Mouse (Mus musculus) CH12.LX (cell line): ENCODE results near the gene Zkscan6. TPM values are rescaled to one million over a fixed set of nuclear protein-coding genes. Genes with fewer than 3 reads are reported as not detected.
A peak's percentile ranks its signal among the peaks of the same experiment; 100 is the strongest.

Source experiments
- DNase-seq: peaks from one replicate; pipeline ENCODE4 v3.0.0-alpha.2; 2013; ENCODE audit errors: extremely low read depth
- H3K27ac ChIP-seq: 2 replicates; pipeline ENCODE4 v1.5.1; 2012; ENCODE audit warnings: low read depth, mild to moderate bottlenecking, control low read depth, moderate library complexity; ENCODE audit not compliant: insufficient read depth
- H3K27me3 ChIP-seq: replicated peaks from 2 replicates; pipeline ENCODE3; 2012; ENCODE audit warnings: inconsistent platforms
- H3K36me3 ChIP-seq, 2 experiments: replicated peaks in 1 of 2; 2 replicates each; pipeline versions ENCODE3 to v1.6.1; 2012; ENCODE audit warnings: inconsistent platforms in 1 of 2, low read length in 1 of 2, mild to moderate bottlenecking in 1 of 2, mixed read lengths in 1 of 2, moderate library complexity in 1 of 2; ENCODE audit not compliant: control insufficient read depth in 1 of 2, insufficient read depth in 1 of 2
- H3K4me1 ChIP-seq, 2 experiments: 2 replicates each; pipeline ENCODE4 v1.6.1; 2012; ENCODE audit warnings: inconsistent platforms in 1 of 2, moderate library complexity in 1 of 2; ENCODE audit not compliant: insufficient read depth in 2 of 2, control insufficient read depth in 1 of 2
- H3K4me2 ChIP-seq: 2 replicates; pipeline ENCODE4 v1.6.1; 2012; ENCODE audit warnings: low read depth, mild to moderate bottlenecking, control low read depth; ENCODE audit not compliant: poor library complexity, insufficient read depth, severe bottlenecking
- H3K4me3 ChIP-seq, 3 experiments: fragments of 150-350 bp in 1 of 3; sonication (generic) in 1 of 3; replicated peaks in 1 of 3; 2 replicates each; pipeline versions ENCODE3 to v1.5.1; 2011 to 2012; ENCODE audit warnings: low read depth in 2 of 3, low read length in 2 of 3, mild to moderate bottlenecking in 2 of 3, moderate library complexity in 2 of 3, control low read depth in 1 of 3, improper control_type of control experiment in 1 of 3, inconsistent platforms in 1 of 3, mixed read lengths in 1 of 3; ENCODE audit not compliant: poor library complexity in 1 of 3
- H3K79me2 ChIP-seq: replicated peaks from 2 replicates; pipeline ENCODE4 v1.6.1; 2012; ENCODE audit warnings: mild to moderate bottlenecking, moderate library complexity; ENCODE audit not compliant: control insufficient read depth, poor library complexity, insufficient read depth, severe bottlenecking; ENCODE audit errors: extremely low read depth
- H3K9ac ChIP-seq: 2 replicates; pipeline ENCODE4 v1.6.1; 2012; ENCODE audit warnings: low read depth, mild to moderate bottlenecking, control low read depth, moderate library complexity; ENCODE audit not compliant: insufficient read depth
- H3K9me3 ChIP-seq: replicated peaks from 2 replicates; pipeline ENCODE3; 2012; ENCODE audit warnings: low read length, inconsistent platforms, mixed read lengths
- BHLHE40 ChIP-seq: IDR thresholded peaks from 2 replicates; pipeline ENCODE4 v1.6.1; 2011; ENCODE audit warnings: mild to moderate bottlenecking, low read depth, low read length, improper control_type of control experiment
- CHD2 ChIP-seq: IDR thresholded peaks from 2 replicates; pipeline ENCODE4 v1.6.1; 2011; ENCODE audit warnings: low read length, improper control_type of control experiment
- CTCF ChIP-seq, 2 experiments: IDR thresholded peaks in 1 of 2; conservative IDR thresholded peaks in 1 of 2; 2 replicates each; pipeline ENCODE4 v1.5.1; 2011 to 2012; ENCODE audit warnings: low read depth in 2 of 2, low read length in 2 of 2, improper control_type of control experiment in 1 of 2, inconsistent platforms in 1 of 2, mild to moderate bottlenecking in 1 of 2, moderate library complexity in 1 of 2
- E2F4 ChIP-seq: IDR thresholded peaks from 2 replicates; pipeline ENCODE4 v1.6.1; 2011; ENCODE audit warnings: low read depth, low read length, improper control_type of control experiment; ENCODE audit not compliant: insufficient replicate concordance
- EP300 ChIP-seq: IDR thresholded peaks from 2 replicates; pipeline ENCODE4 v1.6.1; 2011; ENCODE audit warnings: low read length, improper control_type of control experiment
- ETS1 ChIP-seq: conservative IDR thresholded peaks from 2 replicates; pipeline ENCODE4 v1.6.1; 2012; ENCODE audit warnings: low read depth, mild to moderate bottlenecking, inconsistent platforms, low read length, improper control_type of control experiment, moderate library complexity
- HCFC1 ChIP-seq: IDR thresholded peaks from 2 replicates; pipeline ENCODE4 v1.6.1; 2012; ENCODE audit warnings: low read depth, mild to moderate bottlenecking, inconsistent platforms, low read length, improper control_type of control experiment
- IRF4 ChIP-seq: IDR thresholded peaks from 2 replicates; pipeline ENCODE4 v1.6.1; 2014; ENCODE audit warnings: low read depth, mild to moderate bottlenecking, inconsistent platforms, low read length, improper control_type of control experiment
- JUND ChIP-seq: conservative IDR thresholded peaks from 2 replicates; pipeline ENCODE4 v1.6.1; 2011; ENCODE audit warnings: low read depth, low read length, improper control_type of control experiment
- MAFK ChIP-seq: IDR thresholded peaks from 2 replicates; pipeline ENCODE4 v1.6.1; 2011; ENCODE audit warnings: low read length, improper control_type of control experiment; ENCODE audit not compliant: insufficient replicate concordance
- MAX ChIP-seq: IDR thresholded peaks from 2 replicates; pipeline ENCODE4 v1.6.1; 2011; ENCODE audit warnings: low read length, improper control_type of control experiment
- MAZ ChIP-seq: IDR thresholded peaks from 2 replicates; pipeline ENCODE4 v1.6.1; 2012; ENCODE audit warnings: low read depth, mild to moderate bottlenecking, inconsistent platforms, low read length, improper control_type of control experiment, moderate library complexity
- MEF2A ChIP-seq: IDR thresholded peaks from 2 replicates; pipeline ENCODE4 v1.6.1; 2014; ENCODE audit warnings: low read depth, mild to moderate bottlenecking, inconsistent platforms, low read length, improper control_type of control experiment, borderline replicate concordance
- NELFE ChIP-seq: IDR thresholded peaks from 2 replicates; pipeline ENCODE4 v1.6.1; 2011; ENCODE audit warnings: low read depth, low read length, improper control_type of control experiment
- POLR2A ChIP-seq: IDR thresholded peaks from 2 replicates; pipeline ENCODE4 v1.6.1; 2011; ENCODE audit warnings: low read depth, mild to moderate bottlenecking, improper control_type of control experiment, low read length
- POLR2AphosphoS2 ChIP-seq: IDR thresholded peaks from 2 replicates; pipeline ENCODE4 v1.6.1; 2011; ENCODE audit warnings: low read depth, low read length, improper control_type of control experiment
- RCOR1 ChIP-seq: conservative IDR thresholded peaks from 2 replicates; pipeline ENCODE4 v1.6.1; 2012; ENCODE audit warnings: low read depth, mild to moderate bottlenecking, inconsistent platforms, low read length, improper control_type of control experiment
- SMC3 ChIP-seq: IDR thresholded peaks from 2 replicates; pipeline ENCODE4 v1.6.1; 2011; ENCODE audit warnings: low read depth, low read length, improper control_type of control experiment
- TBP ChIP-seq: conservative IDR thresholded peaks from 2 replicates; pipeline ENCODE4 v1.6.1; 2011; ENCODE audit warnings: low read depth, low read length, improper control_type of control experiment
- TCF12 ChIP-seq: IDR thresholded peaks from 2 replicates; pipeline ENCODE4 v1.6.1; 2014; ENCODE audit warnings: low read depth, mild to moderate bottlenecking, inconsistent platforms, low read length, improper control_type of control experiment
- UBTF ChIP-seq: IDR thresholded peaks from 2 replicates; pipeline ENCODE4 v1.6.1; 2012; ENCODE audit warnings: low read depth, mild to moderate bottlenecking, inconsistent platforms, low read length, improper control_type of control experiment, moderate library complexity
- USF2 ChIP-seq: conservative IDR thresholded peaks from 2 replicates; pipeline ENCODE4 v1.6.1; 2011; ENCODE audit warnings: low read depth, low read length, improper control_type of control experiment
- ZC3H11A ChIP-seq: IDR thresholded peaks from 2 replicates; pipeline ENCODE4 v1.6.1; 2012; ENCODE audit warnings: low read depth, mild to moderate bottlenecking, inconsistent platforms, low read length, improper control_type of control experiment
- ZKSCAN1 ChIP-seq: IDR thresholded peaks from 2 replicates; pipeline ENCODE4 v1.6.1; 2012; ENCODE audit warnings: low read depth, inconsistent platforms, low read length, improper control_type of control experiment, borderline replicate concordance
- ZMIZ1 ChIP-seq: IDR thresholded peaks from 2 replicates; pipeline ENCODE4 v1.6.1; 2012; ENCODE audit warnings: low read depth, mild to moderate bottlenecking, inconsistent platforms, low read length, improper control_type of control experiment
- ZNF384 ChIP-seq: IDR thresholded peaks from 2 replicates; pipeline ENCODE4 v1.6.1; 2012; ENCODE audit warnings: low read depth, low read length, improper control_type of control experiment, inconsistent platforms
- dilution Hi-C: fragments of 300-500 bp; cut with MboI; formaldehyde crosslinking; loops from 2 replicates; pipeline ENCODE4 v1.14.3; 2020; ENCODE audit warnings: low sequenced_read_pairs; ENCODE audit not compliant: extremely low pct_unique_long_range_greater_than_20kb, extremely low pct_ligation_motif_present
- in situ Hi-C: fragments of 300-500 bp; cut with MboI; formaldehyde crosslinking; loops from 3 replicates; pipeline ENCODE4 v1.14.3; 2019; ENCODE audit warnings: low sequenced_read_pairs, low pct_ligation_motif_present, low pct_unique_long_range_greater_than_20kb, mixed read lengths
- polyA plus RNA-seq: library from polyadenylated mRNA; unstranded; fragments of >175 nt; gene quantifications from 2 replicates; pipeline ENCODE4 v1.2.1, GENCODE M21; 2012; ENCODE audit warnings: low read depth; ENCODE audit not compliant: insufficient read length
- total RNA-seq, 2 experiments: library from RNA; depleted of rRNA; stranded (reverse); fragments of 300-350 nt in 1 of 2; fragments of >200 nt in 1 of 2; gene quantifications; 2 replicates each; pipeline ENCODE4 v1.2.3; 2012 to 2014

The Zkscan6 gene
- total and polyA plus RNA-seq, 3 experiments, result 15.8 to 20.5 (median 16.6) TPM

- DNase-seq, result no peak
- H3K4me1 ChIP-seq, result peaks cover 0 to 37% of the 10 kb centered on the region in 2 experiments; a peak in 2 of 4 replicates
- H3K9me3 ChIP-seq, result no peaks in the 10 kb centered on the region
- peaks cover 36% of the 10 kb centered on the region for H3K79me2 ChIP-seq
- dilution Hi-C loops (no loop called here), in situ Hi-C loops (no loop called here)
- H3K9ac ChIP-seq, result no peak overlapping the region
- no peak overlapping the region for H3K4me2 ChIP-seq
- H3K27ac ChIP-seq, result no peak overlapping the region
- H3K27me3 ChIP-seq, result no peaks in the 10 kb centered on the region
- TF ChIP-seq MEF2A (no peak), ETS1 (no peak), TCF12 (no peak), MAFK (no peak), E2F4 (no peak), EP300 (no peak), CTCF (conservative IDR thresholded peaks at IDR 0.05 in 1 of 2, IDR thresholded peaks at IDR 0.05 in 1 of 2; ENCODE audit: low read depth in 2 of 2, low read length in 2 of 2) (no peak), ZC3H11A (no peak), ZKSCAN1 (no peak), UBTF (no peak), CHD2 (no peak), POLR2A (no peak), NELFE (no peak), ZMIZ1 (no peak), MAX (no peak), IRF4 (no peak), USF2 (no peak), SMC3 (no peak), MAZ (no peak), HCFC1 (no peak)
- peaks cover 23 to 55% of the 10 kb centered on the region in 2 experiments for H3K36me3 ChIP-seq
- H3K4me3 ChIP-seq, result no peak overlapping the region
Measured at GRCm38 (mm10) chr11:65781596-65781995, 25.4 kb upstream of the Zkscan6 start.

GRCm38 (mm10) chr11:65786160-65786559 is 20.8 kb upstream of the Zkscan6 start:
- Histone ChIP-seq H3K9me3 (no peaks in the 10 kb centered on the region), H3K4me2 (peak overlapping the region; percentile 41), H3K27me3 (no peaks in the 10 kb centered on the region), H3K36me3 (peaks cover 8 to 20% of the 10 kb centered on the region in 2 experiments), H3K27ac (no peak overlapping the region), H3K79me2 (peaks cover 39% of the 10 kb centered on the region), H3K9ac (no peak overlapping the region), H3K4me1 (peaks cover 0 to 36% of the 10 kb centered on the region in 2 experiments; a peak in 2 of 4 replicates), H3K4me3 (no peak overlapping the region)
- dilution Hi-C loops (no loop called here), in situ Hi-C loops (no loop called here)
- DNase-seq, result no peak
- TF ChIP-seq CHD2 (no peak), ETS1 (no peak), ZNF384 (no peak), ZKSCAN1 (no peak), BHLHE40 (no peak), TBP (no peak), USF2 (no peak), UBTF (no peak), JUND (no peak), MAX (no peak), CTCF (conservative IDR thresholded peaks at IDR 0.05 in 1 of 2, IDR thresholded peaks at IDR 0.05 in 1 of 2; ENCODE audit: low read depth in 2 of 2, low read length in 2 of 2) (no peak), RCOR1 (no peak), POLR2AphosphoS2 (no peak)
